Mouse (Mus musculus) erythroblast, embryonic 14.5 days (primary cell): ENCODE measurements around the gene Ddx28. TPM values are rescaled to one million over a fixed set of nuclear protein-coding genes. Genes with fewer than 3 reads are reported as not detected.

ENCODE experiments used
- H3K27me3 ChIP-seq: 2 replicates; pipeline ENCODE4 v1.6.1; 2012; ENCODE audit warnings: inconsistent platforms; ENCODE audit not compliant: control insufficient read depth
- H3K36me3 ChIP-seq: 2 replicates; pipeline ENCODE4 v1.6.1; 2012; ENCODE audit warnings: mild to moderate bottlenecking, inconsistent platforms; ENCODE audit not compliant: control insufficient read depth
- H3K4me1 ChIP-seq: 2 replicates; pipeline ENCODE4 v1.6.1; 2012; ENCODE audit warnings: inconsistent platforms; ENCODE audit not compliant: control insufficient read depth
- H3K4me3 ChIP-seq: replicated peaks from 2 replicates; pipeline ENCODE3; 2012; ENCODE audit warnings: moderate library complexity, mild to moderate bottlenecking, inconsistent platforms
- H3K9me3 ChIP-seq: 2 replicates; pipeline ENCODE4 v1.6.1; 2012; ENCODE audit warnings: low read length, inconsistent platforms, mixed read lengths; ENCODE audit not compliant: control insufficient read depth
- GATA1 ChIP-seq: IDR thresholded peaks from 2 replicates; pipeline ENCODE4 v1.6.1; 2012; ENCODE audit warnings: low read length, inconsistent platforms, mixed read lengths
- TAL1 ChIP-seq: IDR thresholded peaks from 3 replicates; pipeline ENCODE4 v1.6.1; 2012; ENCODE audit warnings: low read length, inconsistent platforms, mixed read lengths
- polyA plus RNA-seq: library from polyadenylated mRNA; stranded (reverse); fragments of >175 nt; gene quantifications from 2 replicates; pipeline ENCODE4 v1.2.3, GENCODE M21; 2012

Ddx28 gene
- polyA plus RNA-seq, 1 experiment, result 1.1 TPM

DNA sequence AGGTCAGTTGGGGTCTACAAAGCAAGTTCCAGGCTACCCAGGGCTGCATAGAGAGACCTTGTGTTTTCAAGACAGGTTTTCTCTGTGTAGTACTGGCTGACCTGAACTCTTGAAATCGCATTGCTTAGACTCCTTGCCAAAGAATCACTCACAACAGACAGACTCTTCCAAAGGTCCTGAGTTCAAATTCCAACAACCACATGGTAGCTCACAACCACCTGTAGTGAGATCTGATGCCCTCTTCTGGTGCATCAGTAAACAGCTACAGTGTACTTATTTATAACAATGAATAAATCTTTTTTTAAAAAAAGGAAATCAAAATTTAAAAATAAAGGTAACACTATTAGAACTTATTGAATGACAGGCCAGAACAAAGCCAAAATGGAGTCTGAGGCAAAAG is 30.5 kb downstream of the Ddx28 start:
- Histone ChIP-seq H3K4me3 (no peak overlapping the region), H3K9me3 (peaks cover 5% of the 10 kb centered on the region), H3K36me3 (no peaks in the 10 kb centered on the region), H3K4me1 (peaks cover 17% of the 10 kb centered on the region), H3K27me3 (peaks cover 9% of the 10 kb centered on the region)
- no peak for TF ChIP-seq TAL1
- no peak for TF ChIP-seq GATA1

DNA sequence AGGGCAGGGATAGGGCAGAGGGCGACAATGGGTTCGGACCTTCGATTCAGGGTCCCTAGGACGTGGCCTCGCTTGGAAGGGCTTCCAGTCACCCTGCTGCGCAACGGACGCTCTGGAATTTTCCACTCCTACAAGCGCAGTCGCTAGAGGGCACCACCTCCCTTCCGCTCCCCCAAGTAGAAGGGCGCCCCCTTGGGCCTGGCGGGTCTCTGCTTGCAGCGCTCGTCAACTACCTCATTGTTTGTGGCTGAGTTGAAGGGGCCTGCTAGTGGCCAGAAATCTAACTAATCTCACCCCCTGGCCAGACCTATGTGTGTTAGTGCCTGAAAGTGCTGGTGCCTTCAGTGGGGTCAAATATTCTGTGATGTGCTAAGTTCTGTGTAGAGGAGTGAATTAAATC is 32.4 kb downstream of the Ddx28 start, which contains the start of gene Dpep3:
Dpep3 (minus strand) TSS at position 105 of the 400 bp plus-strand sequence.
- H3K36me3 ChIP-seq, result no peaks in the 10 kb centered on the region
- no peak within 1 kb of the TSS for H3K4me3 ChIP-seq
- H3K27me3 ChIP-seq, result peaks cover 2% of the 10 kb centered on the region; the same call in 1 of the 2 replicates
- peaks cover 29% of the 10 kb centered on the region for H3K4me1 ChIP-seq
- H3K9me3 ChIP-seq, result peaks cover 5% of the 10 kb centered on the region
- TF ChIP-seq GATA1, result no peak

DNA sequence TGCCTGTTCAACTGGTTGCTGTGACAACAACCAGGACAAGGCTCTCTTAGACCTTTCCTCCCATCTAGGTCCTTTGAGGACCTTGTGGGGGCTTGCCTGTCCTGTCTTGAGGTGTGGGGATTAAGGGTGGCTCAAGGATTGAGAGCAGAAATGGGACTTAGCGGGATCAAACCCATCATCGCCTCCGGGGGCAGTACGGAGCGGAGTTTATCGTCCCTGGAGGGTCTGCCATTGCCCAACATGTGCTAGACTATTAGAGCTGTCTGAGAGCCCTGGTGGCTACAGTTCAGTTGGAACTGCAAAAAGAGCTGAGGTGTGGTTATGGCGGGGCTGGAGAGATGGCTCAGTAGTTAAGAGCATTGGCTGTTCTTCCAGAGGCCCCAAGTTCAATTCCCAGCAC is 36.3 kb downstream of the Ddx28 start:
- H3K9me3 ChIP-seq, result peaks cover 5% of the 10 kb centered on the region
- H3K27me3 ChIP-seq, result no peaks in the 10 kb centered on the region
- TF ChIP-seq GATA1, result no peak
- no peak for TF ChIP-seq TAL1
- no peak overlapping the region for H3K4me3 ChIP-seq
- H3K36me3 ChIP-seq, result no peaks in the 10 kb centered on the region
- peaks cover 32% of the 10 kb centered on the region for H3K4me1 ChIP-seq

DNA sequence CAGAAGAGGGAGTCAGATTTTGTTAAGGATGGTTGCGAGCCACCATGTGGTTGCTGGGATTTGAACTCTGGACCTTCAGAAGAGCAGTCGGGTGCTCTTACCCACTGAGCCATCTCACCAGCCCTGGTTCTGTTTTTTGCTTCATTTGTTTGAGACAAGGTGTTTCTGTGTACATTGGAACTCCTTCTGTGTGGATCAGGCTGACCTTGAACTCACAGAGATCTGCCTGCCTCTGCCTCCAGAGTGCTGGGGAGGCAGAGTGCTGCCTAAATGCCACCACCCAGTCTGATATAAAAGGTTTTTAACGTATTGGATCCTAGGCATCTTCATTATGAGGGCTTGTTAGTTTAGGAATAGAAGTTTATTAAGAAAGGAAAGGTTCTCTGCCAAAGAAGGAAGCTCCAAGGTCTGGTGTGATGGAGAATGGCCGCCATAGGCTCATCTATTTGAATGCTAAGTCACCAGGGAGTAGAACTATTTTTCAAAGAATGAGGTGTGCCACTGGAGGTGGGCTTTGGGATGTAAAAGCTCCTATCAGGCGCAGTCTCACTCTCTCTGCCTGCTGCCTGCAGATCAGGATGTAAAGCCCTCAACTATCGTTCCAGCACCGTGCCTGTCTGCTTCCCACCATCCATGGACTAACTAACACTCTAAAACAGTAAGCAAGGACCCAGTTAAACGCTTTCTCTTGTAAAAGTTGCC is 40.5 kb downstream of the Ddx28 start:
- H3K4me3 ChIP-seq, result no peak overlapping the region
- no peaks in the 10 kb centered on the region for H3K36me3 ChIP-seq
- peaks cover 41% of the 10 kb centered on the region for H3K4me1 ChIP-seq
- TF ChIP-seq TAL1, result no peak
- no peak for TF ChIP-seq GATA1
- H3K27me3 ChIP-seq, result no peaks in the 10 kb centered on the region
- H3K9me3 ChIP-seq, result no peaks in the 10 kb centered on the region

DNA sequence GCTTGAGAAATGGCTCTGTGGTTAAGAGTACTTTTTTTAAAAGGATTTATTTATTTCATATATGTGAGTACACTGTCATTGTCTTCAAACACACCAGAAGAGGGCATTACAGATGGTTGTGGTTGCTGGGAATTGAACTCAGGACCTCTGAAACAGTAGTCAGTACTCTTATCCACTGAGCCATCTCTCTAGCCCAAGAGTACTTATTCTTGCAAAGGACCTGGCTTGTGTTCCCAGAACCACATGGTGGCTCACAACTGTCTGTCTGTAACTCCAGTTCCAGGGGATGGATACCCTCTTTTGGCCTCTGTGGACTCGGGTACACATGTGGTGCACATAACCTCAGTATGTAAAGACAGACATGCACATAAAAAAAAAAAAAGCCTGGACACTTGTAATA is 42.3 kb downstream of the Ddx28 start:
- peaks cover 47% of the 10 kb centered on the region for H3K4me1 ChIP-seq
- no peak overlapping the region for H3K4me3 ChIP-seq
- H3K9me3 ChIP-seq, result no peaks in the 10 kb centered on the region
- H3K36me3 ChIP-seq, result peaks cover 3% of the 10 kb centered on the region
- TF ChIP-seq TAL1, result no peak
- no peak for TF ChIP-seq GATA1
- no peaks in the 10 kb centered on the region for H3K27me3 ChIP-seq

DNA sequence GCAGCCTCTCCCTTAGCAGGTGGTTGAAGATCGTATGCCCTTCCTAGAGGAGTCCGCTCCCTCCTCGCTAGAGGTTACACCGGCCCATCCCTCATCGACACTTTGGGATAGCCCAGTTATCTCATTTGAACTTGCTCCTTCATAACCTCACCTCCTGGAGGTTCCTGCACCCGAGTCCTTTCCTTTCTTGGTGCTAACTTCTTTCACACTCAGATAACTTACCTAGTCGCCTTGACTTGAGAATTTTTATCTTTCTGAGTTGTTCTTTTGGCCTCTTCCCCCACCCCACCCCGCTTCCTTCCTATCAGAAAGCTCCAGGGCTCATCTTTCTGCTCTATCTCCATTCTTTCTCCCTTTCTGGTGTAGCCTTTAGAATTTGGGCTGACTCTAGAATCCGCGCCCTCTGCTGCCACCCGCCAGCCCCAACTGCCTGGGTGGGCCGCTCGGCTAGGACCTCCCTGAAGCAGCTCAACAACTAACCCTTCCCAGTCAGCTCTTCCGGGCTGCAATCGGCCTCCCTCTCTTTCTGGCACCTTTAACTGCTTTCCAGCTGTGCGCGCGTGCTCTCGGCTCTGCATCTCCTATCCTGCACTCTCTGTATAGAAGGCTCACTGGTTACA is 44.9 kb downstream of the Ddx28 start:
- TF ChIP-seq GATA1 (no peak), TAL1 (no peak)
- no peaks in the 10 kb centered on the region for H3K27me3 ChIP-seq
- peaks cover 64% of the 10 kb centered on the region for H3K4me1 ChIP-seq
- peak overlapping the region; percentile 88 for H3K4me3 ChIP-seq
- no peaks in the 10 kb centered on the region for H3K9me3 ChIP-seq
- peaks cover 14% of the 10 kb centered on the region for H3K36me3 ChIP-seq

DNA sequence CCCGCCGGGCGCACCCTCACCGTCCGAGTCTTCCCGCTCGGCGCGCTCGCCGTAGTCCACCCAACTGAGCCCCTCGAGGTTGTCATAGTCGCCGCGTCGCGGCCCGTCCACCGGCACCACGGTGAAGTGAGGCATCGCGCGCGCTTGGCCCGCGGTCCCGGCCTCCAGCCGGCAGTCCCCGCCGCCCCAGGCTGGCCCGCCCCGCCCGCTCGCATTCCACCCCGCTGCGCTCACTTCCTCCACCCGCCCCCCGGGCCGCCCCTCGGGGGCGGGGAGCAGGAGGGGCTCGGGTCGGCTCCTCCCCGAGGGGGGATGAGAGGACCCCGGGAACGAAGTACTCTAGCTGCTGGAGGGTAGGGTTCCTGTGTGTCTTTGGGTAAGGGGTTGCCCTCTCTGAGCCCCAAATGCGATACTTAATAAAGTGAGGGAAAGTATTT is 45.8 kb downstream of the Ddx28 start, which contains the start of gene Slc12a4:
Slc12a4 (minus strand) TSS at position 193 of the 437 bp plus-strand sequence.
- Histone ChIP-seq H3K27me3 (no peaks in the 10 kb centered on the region), H3K4me1 (peaks cover 73% of the 10 kb centered on the region), H3K4me3 (peak within 1 kb of the TSS; percentile 88), H3K36me3 (peaks cover 14% of the 10 kb centered on the region), H3K9me3 (no peaks in the 10 kb centered on the region)
- no peak for TF ChIP-seq GATA1
- no peak for TF ChIP-seq TAL1

DNA sequence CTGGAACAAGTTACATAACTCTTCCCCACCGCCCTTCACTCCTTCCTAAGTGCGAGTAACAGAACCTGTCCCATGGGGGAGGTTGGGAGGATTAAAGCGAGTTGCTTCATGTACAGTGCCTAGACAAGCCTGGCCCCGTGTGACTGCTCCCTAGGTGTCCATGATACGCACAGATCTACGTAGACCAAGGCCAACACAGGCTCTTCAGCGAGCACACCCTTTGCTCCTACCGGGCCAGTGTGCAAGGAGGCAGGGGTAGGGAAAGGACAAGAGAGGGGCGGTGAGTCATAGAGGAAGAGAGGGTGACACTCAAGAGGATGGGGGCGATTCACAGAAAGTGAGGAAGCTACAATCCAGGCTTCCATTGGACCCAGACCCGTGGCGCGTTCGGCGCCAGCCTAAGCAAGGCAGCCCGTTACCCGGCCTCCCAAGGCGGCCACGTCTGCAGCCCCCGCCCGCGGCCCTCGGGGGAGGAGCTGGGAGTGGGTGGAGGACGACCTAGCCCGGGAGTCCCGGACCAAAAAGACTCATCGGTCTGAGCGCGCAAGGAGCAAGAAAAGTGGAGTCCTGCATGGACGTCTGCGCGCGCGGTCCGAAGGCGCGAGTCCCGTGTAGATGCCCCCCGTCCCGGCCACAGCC is 46.3 kb downstream of the Ddx28 start:
- H3K36me3 ChIP-seq, result peaks cover 16% of the 10 kb centered on the region
- H3K9me3 ChIP-seq, result no peaks in the 10 kb centered on the region
- TF ChIP-seq TAL1 (no peak), GATA1 (no peak)
- peaks cover 77% of the 10 kb centered on the region for H3K4me1 ChIP-seq
- H3K4me3 ChIP-seq, result peak overlapping the region; percentile 88
- H3K27me3 ChIP-seq, result no peaks in the 10 kb centered on the region

DNA sequence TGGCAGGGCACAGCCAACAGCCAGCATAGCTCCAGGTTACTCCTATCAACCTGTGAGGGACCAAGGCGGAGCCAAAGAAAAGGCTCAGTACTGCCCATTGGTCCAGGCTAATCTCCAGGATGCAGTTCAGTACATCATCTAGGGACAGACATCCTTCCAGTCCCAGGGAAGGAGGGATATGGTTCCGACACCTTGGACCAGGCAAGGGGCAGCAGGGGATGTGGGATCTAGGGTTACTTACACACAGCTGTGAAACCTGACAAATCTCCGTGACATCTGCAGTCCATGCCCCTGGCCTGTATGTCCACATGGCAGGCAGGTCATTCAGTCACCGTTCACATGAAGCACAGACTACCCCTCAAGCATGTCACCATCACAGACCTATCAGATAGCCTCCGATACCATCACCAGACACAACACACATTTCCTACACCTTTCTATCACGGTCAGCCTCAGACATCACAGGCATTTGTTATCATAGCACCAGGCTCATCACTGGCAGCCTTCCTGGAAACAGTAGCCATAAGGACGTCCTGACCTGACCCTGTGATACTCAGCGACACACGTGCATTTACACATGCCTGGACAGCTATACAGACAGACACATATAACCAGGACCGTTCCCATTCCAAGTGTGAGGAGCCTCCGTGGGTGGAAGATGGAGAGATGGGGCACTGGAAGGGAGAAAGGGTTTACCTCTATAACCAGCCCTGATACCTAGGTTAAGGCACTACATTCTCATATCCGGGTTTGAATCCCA is 47.0 kb downstream of the Ddx28 start:
- Histone ChIP-seq H3K4me1 (peaks cover 80% of the 10 kb centered on the region), H3K4me3 (peak overlapping the region; percentile 88), H3K27me3 (no peaks in the 10 kb centered on the region), H3K9me3 (no peaks in the 10 kb centered on the region), H3K36me3 (peaks cover 23% of the 10 kb centered on the region)
- no peak for TF ChIP-seq TAL1
- no peak for TF ChIP-seq GATA1
